Comparison of ENCODE assay signal across 9 mouse cellular contexts in genomic region chr12:52382832-52383580, GRCm38 (mm10).
DNase-seq lines count a peak whose midpoint lies in the region; ATAC-seq and TF ChIP-seq lines count a peak whose summit lies in the region.
"Had no signal": no experiment of that assay in that cellular context is flagged by ENCODE, and none has a peak within 500 bp of the region (broad histone marks: within the 10 kb centered on the region; RNA-seq: fewer than 3 reads in every experiment).

No protein-coding gene starts in this region.

- peak; percentile 45; the same call in 1 of the 2 replicates for ATAC-seq in lung, embryonic 14.5 days (ENCODE audit: insufficient read depth)
- ATAC-seq in neutrophil, adult 5-6 weeks (ENCODE audit: extremely low read depth, insufficient number of reproducible peaks, low FRiP score, poor library complexity, severe bottlenecking): peak; percentile 79

- H3K27me3 ChIP-seq in lung, embryonic 14.5 days (ENCODE audit: insufficient read depth, low read length): no peaks in the 10 kb centered on the region
- H3K27me3 ChIP-seq in embryonic facial prominence, embryonic 10.5 days (replicated peaks; ENCODE audit: low read depth, poor library complexity, severe bottlenecking): no peaks in the 10 kb centered on the region
- H3K27me3 ChIP-seq: neural tube, embryonic 13.5 days had no signal

- peak overlapping the region; percentile 82 for H3K27ac ChIP-seq in lung, embryonic 14.5 days (ENCODE audit: low read depth)
- peak overlapping the region; percentile 82 for H3K27ac ChIP-seq in embryonic facial prominence, embryonic 10.5 days (replicated peaks)

- H3K9me3 ChIP-seq in lung, embryonic 14.5 days (ENCODE audit: low read depth, low read length): no peaks in the 10 kb centered on the region
- no peaks in the 10 kb centered on the region for H3K9me3 ChIP-seq in embryonic facial prominence, embryonic 10.5 days
- H3K9me3 ChIP-seq: neural tube, embryonic 13.5 days had no signal

- peak; percentile 81 for DNase-seq in lung, embryonic 14.5 days
- no peak for DNase-seq in lung, adult 2 months
- DNase-seq in embryonic facial prominence, embryonic 10.5 days (ENCODE audit: low spot score): peak; percentile 40
- DNase-seq in kidney, postnatal 14 days: peak; percentile 27
- DNase-seq in testis, postnatal 14 days (ENCODE audit: low spot score): no peak
- no peak for DNase-seq in spleen, postnatal 14 days (ENCODE audit: low spot score in 2 of 2)
- no peak for DNase-seq in gastrocnemius, postnatal 10 days

- TF ChIP-seq CTCF in lung, embryonic 14.5 days (IDR thresholded peaks at IDR 0.05; ENCODE audit: low read depth): peak; percentile 27; the same call in 1 of the 2 replicates
- no peak for TF ChIP-seq CTCF in lung, adult 2 months (IDR thresholded peaks at IDR 0.05; ENCODE audit: insufficient read depth, low read length)

- peak overlapping the region; percentile 26; the same call in 1 of the 2 replicates for H3K4me2 ChIP-seq in lung, embryonic 14.5 days
- H3K4me2 ChIP-seq: neural tube, embryonic 13.5 days had no signal

- WGBS in lung, embryonic 14.5 days: 10% methylated on average over 7 of the region's 7 CpGs
- 29% methylated on average over 7 of the region's 7 CpGs for WGBS in lung, adult 2 months
- WGBS in embryonic facial prominence, embryonic 10.5 days: 7% methylated on average over 7 of the region's 7 CpGs

- peaks cover 30% of the 10 kb centered on the region for H3K4me1 ChIP-seq in lung, embryonic 14.5 days (ENCODE audit: insufficient read depth)
- H3K4me1 ChIP-seq in lung, adult 2 months (ENCODE audit: control insufficient read depth, insufficient read depth, low read length): peaks cover 2% of the 10 kb centered on the region; the same call in 1 of the 2 replicates
- peaks cover 50% of the 10 kb centered on the region for H3K4me1 ChIP-seq in embryonic facial prominence, embryonic 10.5 days

- no peak overlapping the region for H3K9ac ChIP-seq in lung, embryonic 14.5 days
- H3K9ac ChIP-seq: neural tube, embryonic 13.5 days had no signal

- no peaks in the 10 kb centered on the region for H3K36me3 ChIP-seq in lung, embryonic 14.5 days (ENCODE audit: insufficient read depth)
- H3K36me3 ChIP-seq in embryonic facial prominence, embryonic 10.5 days (replicated peaks): no peaks in the 10 kb centered on the region
- H3K36me3 ChIP-seq: neural tube, embryonic 13.5 days had no signal

- H3K4me3 ChIP-seq in lung, embryonic 14.5 days (ENCODE audit: low read depth, low read length): no peak overlapping the region
- no peak overlapping the region for H3K4me3 ChIP-seq in lung, adult 2 months (replicated peaks; ENCODE audit: extremely low read depth, low read depth, low read length)
- peak overlapping the region; percentile 18; the same call in 1 of the 2 replicates for H3K4me3 ChIP-seq in embryonic facial prominence, embryonic 10.5 days
- H3K4me3 ChIP-seq: neural tube, embryonic 13.5 days had no signal

- TF ChIP-seq POLR2A in lung, adult 2 months (IDR thresholded peaks at IDR 0.05; ENCODE audit: borderline replicate concordance, extremely low read depth, low read depth, low read length): no peak

Comparison
In these comparisons a context has a peak if more than half of its experiments do, and no peak if none do; other contexts are left out.
1. DNase-seq: peak in lung, embryonic 14.5 days (single experiment), embryonic facial prominence, embryonic 10.5 days (single experiment) and kidney, postnatal 14 days (single experiment); none in lung, adult 2 months (single experiment), testis, postnatal 14 days (single experiment), spleen, postnatal 14 days (0 of 2) and gastrocnemius, postnatal 10 days (single experiment).